Mouse (Mus musculus): ENCODE measurements at regions not wholly inside any gene's neighbourhood (a gene's known extent, or its start where the extent isn't known, plus 50 kb on each side); places are given as distances from the start of the nearest gene placed in this dataset.
A peak's percentile ranks its signal among the peaks of the same experiment; 100 is the strongest.

GRCm38 (mm10) chr5:52092273-52092672 is 98.0 kb downstream of the Dhx15 start:
- no peak overlapping the region for H3K4me2 ChIP-seq
- no peak for TF ChIP-seq CTCF (IDR thresholded peaks at IDR 0.05; ENCODE audit: low read depth)
- no peaks in the 10 kb centered on the region for H3K36me3 ChIP-seq (ENCODE audit: insufficient read depth)
- 84% methylated on average over 4 of the region's 4 CpGs for WGBS
- no peak for DNase-seq
- H3K4me1 ChIP-seq (ENCODE audit: insufficient read depth), result peaks cover 1% of the 10 kb centered on the region; the same call in 1 of the 2 replicates
- ATAC-seq (ENCODE audit: insufficient read depth), result no peak
- no peak overlapping the region for H3K9ac ChIP-seq
- H3K27ac ChIP-seq (ENCODE audit: low read depth), result no peak overlapping the region
- no peaks in the 10 kb centered on the region for H3K9me3 ChIP-seq (ENCODE audit: low read depth, low read length)
- no peak overlapping the region for H3K4me3 ChIP-seq (ENCODE audit: low read depth, low read length)
- H3K27me3 ChIP-seq (ENCODE audit: insufficient read depth, low read length), result no peaks in the 10 kb centered on the region

- DNase-seq, result no peak
- Histone ChIP-seq H3K4me3 (ENCODE audit: low read depth, low read length) (no peak overlapping the region), H3K27ac (ENCODE audit: low read depth) (no peak overlapping the region), H3K27me3 (ENCODE audit: insufficient read depth, low read length) (no peaks in the 10 kb centered on the region), H3K4me2 (no peak overlapping the region), H3K36me3 (ENCODE audit: insufficient read depth) (no peaks in the 10 kb centered on the region), H3K9me3 (ENCODE audit: low read depth, low read length) (no peaks in the 10 kb centered on the region), H3K4me1 (ENCODE audit: insufficient read depth) (peaks cover 7% of the 10 kb centered on the region; the same call in 1 of the 2 replicates), H3K9ac (no peak overlapping the region)
- 72% methylated on average over 10 of the region's 10 CpGs for WGBS
- no peak for TF ChIP-seq CTCF (IDR thresholded peaks at IDR 0.05; ENCODE audit: low read depth)
- ATAC-seq (ENCODE audit: insufficient read depth), result no peak
Observed at GRCm38 (mm10) chr5:52088131-52088530, 102.2 kb downstream of the Dhx15 start.

- Histone ChIP-seq H3K4me3 (ENCODE audit: low read depth, low read length) (no peak overlapping the region), H3K4me2 (no peak overlapping the region), H3K36me3 (ENCODE audit: insufficient read depth) (no peaks in the 10 kb centered on the region), H3K9ac (no peak overlapping the region), H3K27ac (ENCODE audit: low read depth) (no peak overlapping the region), H3K4me1 (ENCODE audit: insufficient read depth) (peaks cover 7% of the 10 kb centered on the region; the same call in 1 of the 2 replicates), H3K27me3 (ENCODE audit: insufficient read depth, low read length) (no peaks in the 10 kb centered on the region), H3K9me3 (ENCODE audit: low read depth, low read length) (no peaks in the 10 kb centered on the region)
- no peak for TF ChIP-seq CTCF (IDR thresholded peaks at IDR 0.05; ENCODE audit: low read depth)
- ATAC-seq (ENCODE audit: insufficient read depth) (peak; percentile 70; the same call in 1 of the 2 replicates), DNase-seq (peak; percentile 50)
- 34% methylated on average over 7 of the region's 7 CpGs for WGBS
Observed at GRCm38 (mm10) chr5:52086766-52087429, 103.4 kb downstream of the Dhx15 start.

- no peak overlapping the region for H3K4me2 ChIP-seq
- ATAC-seq (ENCODE audit: insufficient read depth) (no peak), DNase-seq (no peak)
- no peaks in the 10 kb centered on the region for H3K27me3 ChIP-seq (ENCODE audit: insufficient read depth, low read length)
- H3K9ac ChIP-seq, result no peak overlapping the region
- H3K36me3 ChIP-seq (ENCODE audit: insufficient read depth), result no peaks in the 10 kb centered on the region
- no peak overlapping the region for H3K4me3 ChIP-seq (ENCODE audit: low read depth, low read length)
- 53% methylated on average over 4 of the region's 4 CpGs for WGBS
- no peak for TF ChIP-seq CTCF (IDR thresholded peaks at IDR 0.05; ENCODE audit: low read depth)
- H3K27ac ChIP-seq (ENCODE audit: low read depth), result no peak overlapping the region
- no peaks in the 10 kb centered on the region for H3K4me1 ChIP-seq (ENCODE audit: insufficient read depth)
- no peaks in the 10 kb centered on the region for H3K9me3 ChIP-seq (ENCODE audit: low read depth, low read length)
Observed at GRCm38 (mm10) chr5:52080268-52080667, 110.0 kb downstream of the Dhx15 start.

GRCm38 (mm10) chr5:52077696-52078095 is 112.6 kb downstream of the Dhx15 start:
- TF ChIP-seq CTCF (IDR thresholded peaks at IDR 0.05; ENCODE audit: low read depth), result no peak
- Histone ChIP-seq H3K4me1 (ENCODE audit: insufficient read depth) (no peaks in the 10 kb centered on the region), H3K36me3 (ENCODE audit: insufficient read depth) (no peaks in the 10 kb centered on the region), H3K4me3 (ENCODE audit: low read depth, low read length) (no peak overlapping the region), H3K9me3 (ENCODE audit: low read depth, low read length) (no peaks in the 10 kb centered on the region), H3K27ac (ENCODE audit: low read depth) (no peak overlapping the region), H3K4me2 (no peak overlapping the region), H3K27me3 (ENCODE audit: insufficient read depth, low read length) (no peaks in the 10 kb centered on the region), H3K9ac (no peak overlapping the region)
- 78% methylated on average over 3 of the region's 3 CpGs for WGBS
- ATAC-seq (ENCODE audit: insufficient read depth), result no peak
- DNase-seq, result no peak

- Histone ChIP-seq H3K9me3 (ENCODE audit: low read depth, low read length) (no peaks in the 10 kb centered on the region), H3K4me3 (ENCODE audit: low read depth, low read length) (no peak overlapping the region), H3K4me2 (no peak overlapping the region), H3K36me3 (ENCODE audit: insufficient read depth) (no peaks in the 10 kb centered on the region), H3K9ac (no peak overlapping the region), H3K4me1 (ENCODE audit: insufficient read depth) (no peaks in the 10 kb centered on the region), H3K27ac (ENCODE audit: low read depth) (no peak overlapping the region), H3K27me3 (ENCODE audit: insufficient read depth, low read length) (no peaks in the 10 kb centered on the region)
- no peak for ATAC-seq (ENCODE audit: insufficient read depth)
- DNase-seq, result no peak
- WGBS, result 87% methylated on average over 2 of the region's 2 CpGs
- no peak for TF ChIP-seq CTCF (IDR thresholded peaks at IDR 0.05; ENCODE audit: low read depth)
Observed at GRCm38 (mm10) chr5:52075096-52075495, 115.2 kb downstream of the Dhx15 start.

- Histone ChIP-seq H3K4me3 (ENCODE audit: low read depth, low read length) (no peak overlapping the region), H3K4me1 (ENCODE audit: insufficient read depth) (no peaks in the 10 kb centered on the region), H3K36me3 (ENCODE audit: insufficient read depth) (no peaks in the 10 kb centered on the region), H3K27me3 (ENCODE audit: insufficient read depth, low read length) (no peaks in the 10 kb centered on the region), H3K4me2 (no peak overlapping the region), H3K9me3 (ENCODE audit: low read depth, low read length) (no peaks in the 10 kb centered on the region), H3K27ac (ENCODE audit: low read depth) (no peak overlapping the region), H3K9ac (no peak overlapping the region)
- ATAC-seq (ENCODE audit: insufficient read depth) (peak; percentile 89), DNase-seq (peak; percentile 94)
- 31% methylated on average over 16 of the region's 16 CpGs for WGBS
- TF ChIP-seq CTCF (IDR thresholded peaks at IDR 0.05; ENCODE audit: low read depth), result peak; percentile 98
Observed at GRCm38 (mm10) chr5:52064804-52065451, 125.4 kb downstream of the Dhx15 start.
